Mouse (Mus musculus) activated CD4-positive, CD25-positive, alpha-beta regulatory T cell, adult 9 weeks (primary cell): Measurements from ENCODE around the gene Olfr338. TPM values are rescaled to one million over a fixed set of nuclear protein-coding genes. Genes with fewer than 3 reads are reported as not detected.

Source experiments
- polyA plus RNA-seq: library from polyadenylated mRNA; unstranded; fragments of 100-300 nt; shearing (Covaris generic); gene quantifications from one replicate; pipeline ENCODE4 v1.2.1, GENCODE M21; 2017

Olfr338 gene
- polyA plus RNA-seq = 0.05 TPM

GRCm38 (mm10) chr2:36373219-36373618, at the start of gene Olfr338:
Gene Olfr338, plus strand, starts transcription at chr2:36373519.

GRCm38 (mm10) chr2:36418647-36419046, 45.3 kb downstream of the Olfr338 start, which contains the start of gene Olfr339:
Gene Olfr339, plus strand, starts transcription at chr2:36418947.

Other genes with a start within 250 kb of the Olfr338 start
- gene Mrrf, start 237.1 kb upstream of the Olfr338 start, polyA plus RNA-seq = 18.1 TPM
- 64.8 TPM for gene Rbm18, start 236.7 kb upstream of the Olfr338 start, polyA plus RNA-seq
- gene Ptgs1, start 143.1 kb upstream of the Olfr338 start, polyA plus RNA-seq = 1.9 TPM
- gene Olfr339, start 45.4 kb downstream of the Olfr338 start, polyA plus RNA-seq = not detected
- gene Olfr340, start 79.1 kb downstream of the Olfr338 start, polyA plus RNA-seq = not detected
- not detected for gene Olfr341, start 108.9 kb downstream of the Olfr338 start, polyA plus RNA-seq
- gene Olfr342, start 151.5 kb downstream of the Olfr338 start, polyA plus RNA-seq = not detected
- gene Olfr344, start 193.1 kb downstream of the Olfr338 start, polyA plus RNA-seq = not detected